Mouse (Mus musculus): ENCODE data around the gene Satl1. TPM values are rescaled to one million over a fixed set of nuclear protein-coding genes. Genes with fewer than 3 reads are reported as not detected.

Satl1 gene
- total RNA-seq (2012; rRNA removed) (not detected in 2 replicates), total RNA-seq (2014; rRNA removed) (not detected in 2 replicates), polyA plus RNA-seq (2012; ENCODE audit: insufficient read length, low read depth) (not detected in 2 replicates)

GRCm38 (mm10) chrX:112406679-112407078, at the start of gene Satl1:
TSS of gene Satl1 (minus strand) at chrX:112406779.
- Histone ChIP-seq H3K27ac (ENCODE audit: insufficient read depth, low read depth) (no peak within 1 kb of the TSS), H3K4me3 (replicated peaks in 1 of 3; ENCODE audit: low read depth in 2 of 3, low read length in 2 of 3, poor library complexity in 1 of 3) (no peak within 1 kb of the TSS), H3K36me3 (replicated peaks in 1 of 2; ENCODE audit: control insufficient read depth in 1 of 2, insufficient read depth in 1 of 2, low read length in 1 of 2) (no peaks in the 10 kb centered on the region), H3K4me1 (ENCODE audit: control insufficient read depth in 1 of 2, insufficient read depth in 2 of 2) (no peaks in the 10 kb centered on the region), H3K9ac (ENCODE audit: insufficient read depth, low read depth) (no peak within 1 kb of the TSS), H3K27me3 (replicated peaks) (no peaks in the 10 kb centered on the region), H3K4me2 (ENCODE audit: insufficient read depth, low read depth, poor library complexity, severe bottlenecking) (no peak within 1 kb of the TSS), H3K79me2 (replicated peaks; ENCODE audit: control insufficient read depth, extremely low read depth, insufficient read depth, poor library complexity, severe bottlenecking) (no peaks in the 10 kb centered on the region), H3K9me3 (replicated peaks; ENCODE audit: low read length) (no peaks in the 10 kb centered on the region)
- in situ Hi-C loops (cut with MboI; ENCODE audit: low pct_ligation_motif_present, low pct_unique_long_range_greater_than_20kb, low sequenced_read_pairs), result no loop called here
- DNase-seq (ENCODE audit: extremely low read depth), result no peak
- dilution Hi-C loops (cut with MboI; ENCODE audit: extremely low pct_ligation_motif_present, extremely low pct_unique_long_range_greater_than_20kb, low sequenced_read_pairs), result no loop called here
- TF ChIP-seq KAT2A (IDR thresholded peaks at IDR 0.05; ENCODE audit: insufficient replicate concordance, low read length) (no peak), TCF12 (IDR thresholded peaks at IDR 0.05; ENCODE audit: low read depth, low read length) (no peak), ZC3H11A (IDR thresholded peaks at IDR 0.05; ENCODE audit: low read depth, low read length) (no peak), CHD1 (IDR thresholded peaks at IDR 0.05; ENCODE audit: low read depth, low read length) (no peak), MEF2A (IDR thresholded peaks at IDR 0.05; ENCODE audit: borderline replicate concordance, low read depth, low read length) (no peak), MAZ (IDR thresholded peaks at IDR 0.05; ENCODE audit: low read depth, low read length) (no peak), POLR2AphosphoS2 (IDR thresholded peaks at IDR 0.05; ENCODE audit: low read depth, low read length) (no peak), MYC (IDR thresholded peaks at IDR 0.05; ENCODE audit: low read depth, low read length) (no peak), ZMIZ1 (IDR thresholded peaks at IDR 0.05; ENCODE audit: low read depth, low read length) (no peak), MXI1 (IDR thresholded peaks at IDR 0.05; ENCODE audit: low read depth, low read length) (no peak), EP300 (IDR thresholded peaks at IDR 0.05; ENCODE audit: low read length) (no peak), CHD2 (IDR thresholded peaks at IDR 0.05; ENCODE audit: low read length) (no peak), JUND (conservative IDR thresholded peaks at IDR 0.05; ENCODE audit: low read depth, low read length) (no peak), SIN3A (IDR thresholded peaks at IDR 0.05; ENCODE audit: low read length) (no peak)

GRCm38 (mm10) chrX:112438064-112438463, 31.5 kb upstream of the Satl1 start:
- Histone ChIP-seq H3K9me3 (replicated peaks; ENCODE audit: low read length) (no peaks in the 10 kb centered on the region), H3K4me1 (ENCODE audit: control insufficient read depth in 1 of 2, insufficient read depth in 2 of 2) (no peaks in the 10 kb centered on the region), H3K79me2 (replicated peaks; ENCODE audit: control insufficient read depth, extremely low read depth, insufficient read depth, poor library complexity, severe bottlenecking) (no peaks in the 10 kb centered on the region), H3K36me3 (replicated peaks in 1 of 2; ENCODE audit: control insufficient read depth in 1 of 2, insufficient read depth in 1 of 2, low read length in 1 of 2) (no peaks in the 10 kb centered on the region), H3K4me3 (replicated peaks in 1 of 3; ENCODE audit: low read depth in 2 of 3, low read length in 2 of 3, poor library complexity in 1 of 3) (no peak overlapping the region), H3K9ac (ENCODE audit: insufficient read depth, low read depth) (no peak overlapping the region), H3K27me3 (replicated peaks) (no peaks in the 10 kb centered on the region), H3K27ac (ENCODE audit: insufficient read depth, low read depth) (no peak overlapping the region), H3K4me2 (ENCODE audit: insufficient read depth, low read depth, poor library complexity, severe bottlenecking) (no peak overlapping the region)
- in situ Hi-C loops (cut with MboI; ENCODE audit: low pct_ligation_motif_present, low pct_unique_long_range_greater_than_20kb, low sequenced_read_pairs) (no loop called here), dilution Hi-C loops (cut with MboI; ENCODE audit: extremely low pct_ligation_motif_present, extremely low pct_unique_long_range_greater_than_20kb, low sequenced_read_pairs) (no loop called here)
- DNase-seq (ENCODE audit: extremely low read depth), result no peak
- TF ChIP-seq UBTF (IDR thresholded peaks at IDR 0.05; ENCODE audit: low read depth, low read length), result no peak
- no peak for TF ChIP-seq E2F4 (IDR thresholded peaks at IDR 0.05; ENCODE audit: insufficient replicate concordance, low read depth, low read length)
- no peak for TF ChIP-seq JUND (conservative IDR thresholded peaks at IDR 0.05; ENCODE audit: low read depth, low read length)
- no peak for TF ChIP-seq MXI1 (IDR thresholded peaks at IDR 0.05; ENCODE audit: low read depth, low read length)
- no peak for TF ChIP-seq BHLHE40 (IDR thresholded peaks at IDR 0.05; ENCODE audit: low read depth, low read length)
- no peak for TF ChIP-seq PAX5 (IDR thresholded peaks at IDR 0.05; ENCODE audit: low read length)
- no peak for TF ChIP-seq POLR2AphosphoS2 (IDR thresholded peaks at IDR 0.05; ENCODE audit: low read depth, low read length)
- TF ChIP-seq USF1 (IDR thresholded peaks at IDR 0.05; ENCODE audit: low read depth, low read length), result no peak
- TF ChIP-seq KAT2A (IDR thresholded peaks at IDR 0.05; ENCODE audit: insufficient replicate concordance, low read length), result no peak
- no peak for TF ChIP-seq GABPA (IDR thresholded peaks at IDR 0.05; ENCODE audit: insufficient replicate concordance, low read depth, low read length)
- TF ChIP-seq TBP (conservative IDR thresholded peaks at IDR 0.05; ENCODE audit: low read depth, low read length), result no peak
- no peak for TF ChIP-seq CTCF (conservative IDR thresholded peaks at IDR 0.05 in 1 of 2, IDR thresholded peaks at IDR 0.05 in 1 of 2; ENCODE audit: low read depth in 2 of 2, low read length in 2 of 2)
- TF ChIP-seq CHD2 (IDR thresholded peaks at IDR 0.05; ENCODE audit: low read length), result no peak
- TF ChIP-seq ETS1 (conservative IDR thresholded peaks at IDR 0.05; ENCODE audit: low read depth, low read length), result no peak
- TF ChIP-seq JUN (IDR thresholded peaks at IDR 0.05; ENCODE audit: insufficient read depth, low read depth, low read length), result no peak
- no peak for TF ChIP-seq POLR2A (IDR thresholded peaks at IDR 0.05; ENCODE audit: low read depth, low read length)
- no peak for TF ChIP-seq ELF1 (IDR thresholded peaks at IDR 0.05; ENCODE audit: low read depth, low read length)
- TF ChIP-seq MAZ (IDR thresholded peaks at IDR 0.05; ENCODE audit: low read depth, low read length), result no peak

Data from CH12.LX (cell line).